Mouse (Mus musculus) forebrain, embryonic 15.5 days (tissue): ENCODE results near the gene Dnaic2. TPM values are rescaled to one million over a fixed set of nuclear protein-coding genes. Genes with fewer than 3 reads are reported as not detected.

Source experiments
- ATAC-seq: fragments of 200-750 bp; cut with Nextera tagmentation; replicated peaks from 2 replicates; pipeline ENCODE4 v1.8.0; 2017; ENCODE audit warnings: mild to moderate bottlenecking, moderate TSS enrichment, moderate library complexity
- H3K27ac ChIP-seq: fragments of 300-500 bp; sonication (generic); replicated peaks from 2 replicates; pipeline ENCODE4 v1.5.1; 2015; ENCODE audit warnings: mild to moderate bottlenecking, inconsistent platforms
- H3K27me3 ChIP-seq: fragments of 300-500 bp; sonication (generic); 2 replicates; pipeline ENCODE4 v1.6.1; 2015; ENCODE audit warnings: inconsistent platforms
- H3K36me3 ChIP-seq: fragments of 300-500 bp; sonication (generic); 2 replicates; pipeline ENCODE4 v1.6.1; 2015; ENCODE audit warnings: mild to moderate bottlenecking, inconsistent platforms
- H3K4me1 ChIP-seq: fragments of 300-500 bp; sonication (generic); 2 replicates; pipeline ENCODE4 v1.6.1; 2015; ENCODE audit warnings: inconsistent platforms
- H3K4me2 ChIP-seq: fragments of 300-500 bp; sonication (generic); replicated peaks from 2 replicates; pipeline ENCODE4 v1.6.1; 2015; ENCODE audit warnings: mild to moderate bottlenecking, inconsistent platforms
- H3K4me3 ChIP-seq: fragments of 300-500 bp; sonication (generic); 2 replicates; pipeline ENCODE4 v1.5.1; 2015; ENCODE audit warnings: mild to moderate bottlenecking, inconsistent platforms
- H3K9ac ChIP-seq: fragments of 300-500 bp; sonication (generic); replicated peaks from 2 replicates; pipeline ENCODE4 v1.6.1; 2015; ENCODE audit warnings: mild to moderate bottlenecking, inconsistent platforms
- H3K9me3 ChIP-seq: fragments of 300-500 bp; sonication (generic); 2 replicates; pipeline ENCODE4 v1.6.1; 2016; ENCODE audit warnings: inconsistent platforms
- WGBS: fragments of 180-500 bp; shearing (Covaris S2); methylation state at CpG from one replicate; pipeline ENCODE4 v1.1.7; 2015; ENCODE audit warnings: mixed read lengths; 5-methylcytosine and 5-hydroxymethylcytosine counted together
- polyA plus RNA-seq: library from polyadenylated mRNA; unstranded; fragments of >200 nt; fragmentation: Nextera tagmentation; extraction: Ambion mirVana; gene quantifications from 2 replicates; pipeline ENCODE4 v1.2.1, GENCODE M21; 2015

The Dnaic2 gene
- polyA plus RNA-seq, 1 experiment from 2014 or later = 2.6 TPM

DNA sequence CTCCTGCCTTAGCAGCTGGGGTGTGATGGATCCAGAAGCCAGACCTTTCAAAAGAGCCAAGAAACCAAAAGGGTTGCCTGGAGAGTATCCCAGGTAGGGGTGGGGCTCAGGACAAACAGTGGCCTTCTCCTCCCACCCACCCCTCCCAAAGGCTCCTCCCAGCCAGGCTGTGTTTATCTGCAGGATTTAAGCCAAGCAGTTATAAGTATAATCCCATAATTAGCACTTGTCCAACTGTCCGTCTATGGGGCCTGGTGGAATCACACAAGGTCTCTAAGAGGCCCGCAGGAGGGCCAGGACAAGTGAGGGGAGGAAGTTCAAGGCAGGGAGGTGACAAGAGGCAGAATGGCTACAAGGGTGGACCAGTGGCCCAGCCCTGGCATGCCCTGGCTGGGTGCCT is 44.7 kb downstream of the Dnaic2 start:
- no peaks in the 10 kb centered on the region for H3K36me3 ChIP-seq
- 76% methylated on average over 2 of the region's 2 CpGs for WGBS

DNA sequence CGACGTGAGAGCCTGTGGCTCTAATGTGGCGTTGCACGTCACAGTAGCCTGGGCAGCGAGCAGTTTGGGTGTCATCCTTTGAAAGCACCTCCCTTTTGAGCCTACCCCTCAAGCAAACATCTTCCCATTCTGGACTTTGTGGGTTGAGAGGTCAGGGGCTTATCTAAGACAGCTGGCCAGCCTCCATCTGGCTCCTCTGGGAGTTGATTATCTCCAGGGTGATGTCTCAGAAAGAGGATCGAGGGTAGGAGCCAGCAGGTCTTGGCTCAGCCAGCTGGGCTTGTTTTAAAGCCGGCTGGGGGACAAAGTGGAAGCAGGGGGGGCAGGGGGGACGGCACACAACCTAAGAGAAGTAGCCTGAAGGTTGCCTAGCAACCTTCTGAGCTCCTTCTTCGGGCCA is 52.9 kb downstream of the Dnaic2 start:
- no peak overlapping the region for H3K27ac ChIP-seq
- peaks cover 6% of the 10 kb centered on the region; the same call in 1 of the 2 replicates for H3K4me1 ChIP-seq
- no peaks in the 10 kb centered on the region for H3K27me3 ChIP-seq
- WGBS = 44% methylated on average over 9 of the region's 9 CpGs
- H3K9ac ChIP-seq = no peak overlapping the region
- no peak for ATAC-seq
- no peaks in the 10 kb centered on the region for H3K9me3 ChIP-seq
- H3K36me3 ChIP-seq = no peaks in the 10 kb centered on the region
- no peak overlapping the region for H3K4me2 ChIP-seq
- H3K4me3 ChIP-seq = no peak overlapping the region

More for the DNA sequence above, 44.7 kb downstream of the Dnaic2 start:
- Histone ChIP-seq H3K4me2 (no peak overlapping the region), H3K4me1 (no peaks in the 10 kb centered on the region), H3K4me3 (no peak overlapping the region), H3K9me3 (no peaks in the 10 kb centered on the region), H3K27ac (no peak overlapping the region), H3K9ac (no peak overlapping the region), H3K27me3 (no peaks in the 10 kb centered on the region)
- no peak for ATAC-seq

- 0 out of 2 replicates have a peak, but pooled peaks have one; percentile 1 for ATAC-seq
- H3K4me2 ChIP-seq = peak overlapping the region; percentile 73
- no peaks in the 10 kb centered on the region for H3K9me3 ChIP-seq
- H3K4me1 ChIP-seq = peaks cover 18% of the 10 kb centered on the region
- H3K27ac ChIP-seq = no peak overlapping the region
- peak overlapping the region; percentile 35 for H3K4me3 ChIP-seq
- H3K36me3 ChIP-seq = no peaks in the 10 kb centered on the region
- H3K9ac ChIP-seq = peak overlapping the region; percentile 38
- H3K27me3 ChIP-seq = peaks cover 11% of the 10 kb centered on the region; the same call in 1 of the 2 replicates
- 51% methylated on average over 10 of the region's 10 CpGs for WGBS
These were observed 58.7 kb downstream of the Dnaic2 start for GRCm38 (mm10) chr11:114785892-114786291.

GRCm38 (mm10) chr11:114786326-114786725 is 59.1 kb downstream of the Dnaic2 start:
- H3K27ac ChIP-seq = no peak overlapping the region
- WGBS = 2% methylated on average over 41 of the region's 43 CpGs
- H3K9me3 ChIP-seq = no peaks in the 10 kb centered on the region
- H3K4me2 ChIP-seq = peak overlapping the region; percentile 73
- peaks cover 23% of the 10 kb centered on the region for H3K4me1 ChIP-seq
- peak overlapping the region; percentile 35 for H3K4me3 ChIP-seq
- peak overlapping the region; percentile 38 for H3K9ac ChIP-seq
- ATAC-seq = peak; percentile 67
- no peaks in the 10 kb centered on the region for H3K36me3 ChIP-seq
- peaks cover 12% of the 10 kb centered on the region; the same call in 1 of the 2 replicates for H3K27me3 ChIP-seq

GRCm38 (mm10) chr11:114787611-114788010 is 60.4 kb downstream of the Dnaic2 start:
- Histone ChIP-seq H3K9ac (no peak overlapping the region), H3K9me3 (no peaks in the 10 kb centered on the region), H3K27ac (no peak overlapping the region), H3K27me3 (peaks cover 12% of the 10 kb centered on the region; the same call in 1 of the 2 replicates), H3K4me1 (peaks cover 33% of the 10 kb centered on the region), H3K4me3 (no peak overlapping the region), H3K36me3 (no peaks in the 10 kb centered on the region), H3K4me2 (no peak overlapping the region)
- 86% methylated on average over 3 of the region's 3 CpGs for WGBS
- ATAC-seq = no peak

DNA sequence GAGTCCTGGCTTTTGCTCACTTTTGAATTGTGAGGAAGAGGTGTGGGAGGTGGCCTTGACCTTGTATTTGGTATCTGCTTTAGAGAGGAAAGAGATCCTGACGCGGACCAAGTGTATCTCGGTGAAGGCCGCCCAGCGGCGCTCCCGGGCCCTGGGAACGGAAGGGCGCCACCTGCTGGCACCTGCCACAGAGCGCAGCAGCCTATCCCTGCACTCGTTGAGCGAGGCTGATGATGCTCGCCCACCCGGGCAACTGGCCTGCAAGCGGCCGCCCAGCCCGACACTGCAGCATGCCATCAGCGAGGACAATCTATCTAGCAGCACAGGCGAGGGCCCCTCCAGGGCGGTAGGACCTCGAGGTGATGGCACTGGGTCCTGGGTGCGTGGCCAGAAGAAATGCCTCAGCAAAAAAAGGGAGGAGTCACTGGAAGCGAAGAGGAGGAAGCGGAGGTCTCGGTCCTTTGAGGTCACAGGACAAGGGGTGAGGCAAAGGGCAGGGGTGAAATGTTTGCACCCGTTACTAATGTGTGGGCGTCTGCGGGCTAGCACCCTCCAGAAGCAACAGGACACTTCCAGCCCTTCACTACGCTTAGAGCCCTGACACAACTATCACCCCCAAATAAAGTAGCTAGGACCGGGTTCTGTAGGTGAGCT is 62.0 kb downstream of the Dnaic2 start:
- peaks cover 12% of the 10 kb centered on the region; the same call in 1 of the 2 replicates for H3K27me3 ChIP-seq
- no peaks in the 10 kb centered on the region for H3K9me3 ChIP-seq
- ATAC-seq = peak; percentile 42; the same call in 1 of the 2 replicates
- peaks cover 49% of the 10 kb centered on the region for H3K4me1 ChIP-seq
- no peak overlapping the region for H3K27ac ChIP-seq
- H3K36me3 ChIP-seq = no peaks in the 10 kb centered on the region
- peak overlapping the region; percentile 13; the same call in 1 of the 2 replicates for H3K4me3 ChIP-seq
- WGBS = 16% methylated on average over 30 of the region's 30 CpGs
- H3K9ac ChIP-seq = peak overlapping the region; percentile 10; the same call in 1 of the 2 replicates
- peak overlapping the region; percentile 44 for H3K4me2 ChIP-seq

DNA sequence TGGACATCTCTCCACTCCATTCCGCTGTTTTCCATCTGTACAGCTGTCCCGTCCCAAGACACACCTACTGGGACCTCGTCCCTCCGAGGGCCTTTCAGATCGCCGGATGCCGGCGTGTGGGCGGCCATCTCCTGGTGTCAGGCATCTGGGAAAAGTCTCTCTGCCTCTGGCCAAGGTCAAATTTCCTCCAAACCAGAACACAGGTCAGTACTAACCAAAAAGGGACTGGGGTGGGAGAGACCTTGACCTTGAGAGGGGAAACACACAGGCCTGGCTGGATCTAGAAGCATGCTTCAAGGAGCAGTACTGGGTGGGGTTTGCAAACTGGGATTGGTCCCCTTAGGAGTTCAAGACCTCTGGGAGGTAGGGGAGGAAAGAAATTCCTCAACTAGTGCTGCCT is 62.5 kb downstream of the Dnaic2 start:
- peaks cover 53% of the 10 kb centered on the region for H3K4me1 ChIP-seq
- no peak overlapping the region for H3K4me2 ChIP-seq
- 75% methylated on average over 9 of the region's 9 CpGs for WGBS

DNA sequence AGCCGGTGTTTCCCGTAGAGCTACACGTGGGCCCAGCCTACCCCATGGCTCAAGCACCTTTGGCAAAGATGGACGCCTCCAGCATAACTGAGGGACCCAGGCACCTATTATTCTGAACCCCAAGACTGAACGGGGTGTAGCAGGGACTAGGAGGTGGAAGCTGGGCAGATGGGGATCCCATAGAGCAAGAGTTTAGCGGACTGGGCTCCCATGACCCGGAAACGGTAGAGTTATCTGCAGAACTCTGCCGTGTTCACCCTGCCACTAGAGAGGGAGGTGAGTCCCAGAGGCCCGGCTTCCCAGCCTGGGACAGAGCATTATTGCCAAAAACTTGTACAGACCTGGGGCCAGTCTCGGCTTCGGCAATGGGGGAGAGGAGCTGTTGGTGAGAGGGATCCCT is 63.0 kb downstream of the Dnaic2 start:
- peaks cover 58% of the 10 kb centered on the region for H3K4me1 ChIP-seq
- WGBS = 76% methylated on average over 12 of the region's 12 CpGs

More for the DNA sequence above, 62.5 kb downstream of the Dnaic2 start:
- H3K9me3 ChIP-seq = no peaks in the 10 kb centered on the region
- no peak overlapping the region for H3K4me3 ChIP-seq
- no peak overlapping the region for H3K27ac ChIP-seq
- no peak for ATAC-seq
- H3K36me3 ChIP-seq = no peaks in the 10 kb centered on the region
- H3K27me3 ChIP-seq = peaks cover 12% of the 10 kb centered on the region; the same call in 1 of the 2 replicates
- no peak overlapping the region for H3K9ac ChIP-seq

GRCm38 (mm10) chr11:114790841-114791240 is 63.6 kb downstream of the Dnaic2 start:
- ATAC-seq = no peak
- peaks cover 63% of the 10 kb centered on the region for H3K4me1 ChIP-seq

More for the DNA sequence above, 63.0 kb downstream of the Dnaic2 start:
- Histone ChIP-seq H3K9ac (no peak overlapping the region), H3K27me3 (peaks cover 12% of the 10 kb centered on the region; the same call in 1 of the 2 replicates), H3K4me2 (no peak overlapping the region), H3K36me3 (no peaks in the 10 kb centered on the region), H3K27ac (no peak overlapping the region), H3K4me3 (no peak overlapping the region), H3K9me3 (no peaks in the 10 kb centered on the region)
- ATAC-seq = no peak

DNA sequence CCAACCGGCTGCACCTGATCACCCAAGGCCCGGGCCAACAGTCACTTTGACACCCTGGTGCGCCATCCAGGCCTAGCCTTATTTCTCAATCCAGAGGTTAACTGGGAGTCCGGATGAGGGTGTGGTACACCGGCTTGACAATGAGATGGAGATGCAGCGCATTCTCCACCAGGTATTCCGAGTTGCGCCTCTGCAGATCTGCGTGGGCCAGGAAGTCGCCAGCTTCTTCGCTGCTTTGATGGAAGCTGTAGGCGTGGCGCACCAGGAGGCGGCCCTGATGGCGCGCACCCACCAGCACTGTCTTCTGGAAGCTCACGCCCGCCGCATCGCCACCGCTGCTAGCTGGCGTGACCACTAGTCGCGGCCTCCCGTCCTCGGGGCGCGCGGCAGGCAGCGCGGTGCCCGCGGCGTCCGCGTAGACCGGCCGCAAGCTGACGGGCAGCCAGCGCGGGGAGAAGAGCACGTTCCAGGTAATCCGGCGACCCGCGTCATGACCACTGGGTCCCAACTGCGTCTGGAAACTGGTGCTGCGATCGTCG is 64.2 kb downstream of the Dnaic2 start:
- 7% methylated on average over 50 of the region's 50 CpGs for WGBS
- Histone ChIP-seq H3K4me2 (peak overlapping the region; percentile 86), H3K4me1 (peaks cover 63% of the 10 kb centered on the region), H3K9ac (peak overlapping the region; percentile 47), H3K4me3 (peak overlapping the region; percentile 45), H3K27me3 (peaks cover 12% of the 10 kb centered on the region; the same call in 1 of the 2 replicates), H3K27ac (peak overlapping the region; percentile 57), H3K36me3 (no peaks in the 10 kb centered on the region), H3K9me3 (no peaks in the 10 kb centered on the region)
- no peak for ATAC-seq

More at GRCm38 (mm10) chr11:114790841-114791240, 63.6 kb downstream of the Dnaic2 start:
- Histone ChIP-seq H3K4me2 (peak overlapping the region; percentile 86), H3K9ac (no peak overlapping the region), H3K4me3 (peak overlapping the region; percentile 45; the same call in 1 of the 2 replicates), H3K36me3 (no peaks in the 10 kb centered on the region), H3K27me3 (peaks cover 12% of the 10 kb centered on the region; the same call in 1 of the 2 replicates), H3K9me3 (no peaks in the 10 kb centered on the region), H3K27ac (no peak overlapping the region)
- WGBS = 56% methylated on average over 4 of the region's 4 CpGs

GRCm38 (mm10) chr11:114791891-114792411 is 64.7 kb downstream of the Dnaic2 start:
- Histone ChIP-seq H3K36me3 (no peaks in the 10 kb centered on the region), H3K4me2 (peak overlapping the region; percentile 86), H3K9ac (peak overlapping the region; percentile 47), H3K27ac (peak overlapping the region; percentile 57), H3K4me3 (peak overlapping the region; percentile 45), H3K4me1 (peaks cover 63% of the 10 kb centered on the region), H3K27me3 (peaks cover 12% of the 10 kb centered on the region; the same call in 1 of the 2 replicates), H3K9me3 (no peaks in the 10 kb centered on the region)
- no peak for ATAC-seq
- WGBS = 2% methylated on average over 47 of the region's 59 CpGs

GRCm38 (mm10) chr11:114792931-114793494 is 65.8 kb downstream of the Dnaic2 start:
- Histone ChIP-seq H3K27ac (peak overlapping the region; percentile 97; the same call in 1 of the 2 replicates), H3K4me2 (peak overlapping the region; percentile 44), H3K9ac (no peak overlapping the region), H3K27me3 (peaks cover 12% of the 10 kb centered on the region; the same call in 1 of the 2 replicates), H3K36me3 (no peaks in the 10 kb centered on the region), H3K4me1 (peaks cover 68% of the 10 kb centered on the region), H3K9me3 (no peaks in the 10 kb centered on the region), H3K4me3 (no peak overlapping the region)
- ATAC-seq = no peak
- 43% methylated on average over 5 of the region's 5 CpGs for WGBS
